Mouse (Mus musculus): ENCODE results near the gene Fh1.

DNA sequence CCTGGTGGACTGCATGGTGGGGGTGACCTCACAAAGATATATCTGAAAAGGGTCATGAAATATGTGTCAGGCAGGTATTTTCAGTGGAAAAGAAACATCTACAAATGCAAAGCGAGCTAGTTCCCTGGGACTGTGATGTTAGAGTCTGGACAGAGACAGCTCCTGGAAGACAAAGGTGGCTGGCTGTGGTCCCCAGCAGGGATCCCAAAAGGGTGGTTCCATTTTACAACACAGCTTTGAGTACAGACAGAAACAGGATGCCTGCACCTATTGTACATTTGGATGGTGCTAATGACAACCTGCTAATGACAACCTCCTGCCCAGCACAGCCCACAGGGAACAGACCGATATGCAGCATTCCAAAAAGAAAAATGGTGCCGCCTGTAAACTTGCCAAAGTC lies 44.0 kb upstream of the Fh1 start:
- TF ChIP-seq SIN3A (IDR thresholded peaks at IDR 0.05; ENCODE audit: low read length) (no peak), MYC (IDR thresholded peaks at IDR 0.05; ENCODE audit: low read depth, low read length) (no peak), BHLHE40 (IDR thresholded peaks at IDR 0.05; ENCODE audit: low read depth, low read length) (no peak), POLR2A (IDR thresholded peaks at IDR 0.05; ENCODE audit: low read depth, low read length) (no peak), CTCF (conservative IDR thresholded peaks at IDR 0.05 in 1 of 2, IDR thresholded peaks at IDR 0.05 in 1 of 2; ENCODE audit: low read depth in 2 of 2, low read length in 2 of 2) (no peak), USF1 (IDR thresholded peaks at IDR 0.05; ENCODE audit: low read depth, low read length) (no peak), ZNF384 (IDR thresholded peaks at IDR 0.05; ENCODE audit: low read depth, low read length) (no peak), EP300 (IDR thresholded peaks at IDR 0.05; ENCODE audit: low read length) (no peak), ZKSCAN1 (IDR thresholded peaks at IDR 0.05; ENCODE audit: borderline replicate concordance, low read depth, low read length) (no peak; the same call in 1 of the 2 replicates)

All from CH12.LX (cell line).